Mouse (Mus musculus) forebrain, embryonic 16.5 days (tissue): ENCODE measurements around the gene Gtf2f1. TPM values are rescaled to one million over a fixed set of nuclear protein-coding genes. Genes with fewer than 3 reads are reported as not detected.

Experiments used
- ATAC-seq: fragments of 200-750 bp; cut with Nextera tagmentation; 2 replicates; pipeline ENCODE4 v1.8.0; 2017; ENCODE audit warnings: mild to moderate bottlenecking, moderate library complexity
- H3K27ac ChIP-seq: fragments of 300-500 bp; sonication (generic); 2 replicates; pipeline ENCODE4 v1.5.1; 2014; ENCODE audit warnings: low read length, control low read depth
- H3K27me3 ChIP-seq: fragments of 300-500 bp; sonication (generic); replicated peaks from 2 replicates; pipeline ENCODE4 v1.6.1; 2014; ENCODE audit warnings: low read length; ENCODE audit not compliant: control insufficient read depth, insufficient read depth
- H3K36me3 ChIP-seq: fragments of 300-500 bp; sonication (generic); 2 replicates; pipeline ENCODE4 v1.6.1; 2014; ENCODE audit not compliant: control insufficient read depth, insufficient read depth
- H3K4me1 ChIP-seq: fragments of 300-500 bp; sonication (generic); replicated peaks from 2 replicates; pipeline ENCODE4 v1.6.1; 2014; ENCODE audit warnings: low read length; ENCODE audit not compliant: control insufficient read depth, insufficient read depth
- H3K4me2 ChIP-seq: fragments of 300-500 bp; sonication (generic); 2 replicates; pipeline ENCODE4 v1.6.1; 2014; ENCODE audit warnings: mild to moderate bottlenecking, low read length, control low read depth
- H3K4me3 ChIP-seq: fragments of 300-500 bp; sonication (generic); replicated peaks from 2 replicates; pipeline ENCODE4 v1.5.1; 2014; ENCODE audit warnings: mild to moderate bottlenecking, low read length, control low read depth
- H3K9ac ChIP-seq: fragments of 300-500 bp; sonication (generic); replicated peaks from 2 replicates; pipeline ENCODE4 v1.6.1; 2014; ENCODE audit warnings: low read depth, low read length, control low read depth
- H3K9me3 ChIP-seq: fragments of 300-500 bp; sonication (generic); 2 replicates; pipeline ENCODE4 v1.6.1; 2016; ENCODE audit warnings: low read length; ENCODE audit not compliant: control insufficient read depth
- WGBS: fragments of 180-500 bp; shearing (Covaris S2); extraction: QIAGEN DNeasy Blood & Tissue Kit; methylation state at CpG from one replicate; pipeline ENCODE4 v1.1.7; 2014; 5-methylcytosine and 5-hydroxymethylcytosine counted together
- polyA plus RNA-seq: library from polyadenylated mRNA; unstranded; fragments of >200 nt; fragmentation: Nextera tagmentation; extraction: Ambion mirVana; gene quantifications from 2 replicates; pipeline ENCODE4 v1.2.1, GENCODE M21; 2015

Gtf2f1 gene
- polyA plus RNA-seq, 1 experiment from 2014 or later, result 84.3 TPM

DNA sequence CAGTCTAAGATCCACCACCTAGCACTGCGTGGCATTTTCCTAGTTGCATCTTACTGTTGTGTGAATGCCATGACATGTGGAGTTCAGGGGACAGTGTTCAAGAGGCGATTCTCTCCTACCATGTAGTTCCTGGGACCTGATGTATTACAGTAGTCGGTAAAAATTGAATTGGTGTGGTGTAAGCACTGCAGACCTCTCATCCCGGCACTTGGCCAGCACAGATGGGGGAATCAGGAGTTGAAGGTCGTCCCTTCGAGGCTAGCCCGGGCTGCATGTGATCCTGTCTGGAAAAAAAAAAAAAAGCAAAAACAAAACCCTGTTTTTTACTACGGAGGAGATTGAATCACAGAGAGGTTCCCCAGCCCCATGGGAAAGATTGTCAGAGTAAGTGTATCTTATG, 16.0 kb downstream of the Gtf2f1 start:
- Histone ChIP-seq H3K4me3 (no peak overlapping the region), H3K36me3 (peaks cover 25% of the 10 kb centered on the region)

DNA sequence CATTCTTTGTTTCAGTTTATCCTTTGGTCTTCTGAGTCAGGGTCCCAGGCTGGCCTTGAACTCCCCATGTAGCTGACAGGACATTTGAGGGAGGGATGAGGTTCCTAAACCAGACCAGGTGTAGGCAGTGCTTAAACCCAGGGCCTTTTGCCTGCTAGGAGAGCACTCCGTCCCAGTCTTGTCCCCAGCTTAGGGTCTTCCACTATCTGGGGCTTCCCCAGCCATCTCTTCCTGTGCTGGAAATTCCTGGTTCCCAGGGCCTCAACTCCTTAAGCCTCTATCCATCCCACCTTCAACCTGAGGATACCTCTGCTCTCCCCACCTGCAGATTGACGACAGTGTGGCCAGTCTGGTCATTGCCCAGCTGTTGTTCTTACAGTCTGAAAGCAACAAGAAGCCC, 20.1 kb downstream of the Gtf2f1 start:
- peak overlapping the region; percentile 69 for H3K4me3 ChIP-seq
- 70% methylated on average over 2 of the region's 2 CpGs for WGBS
- H3K4me1 ChIP-seq, result peaks cover 13% of the 10 kb centered on the region
- peak overlapping the region; percentile 90 for H3K4me2 ChIP-seq
- peaks cover 20% of the 10 kb centered on the region for H3K36me3 ChIP-seq
- ATAC-seq, result no peak
- H3K9ac ChIP-seq, result peak overlapping the region; percentile 85
- H3K9me3 ChIP-seq, result no peaks in the 10 kb centered on the region
- no peak overlapping the region for H3K27ac ChIP-seq
- no peaks in the 10 kb centered on the region for H3K27me3 ChIP-seq

More for the DNA sequence above, 16.0 kb downstream of the Gtf2f1 start:
- Histone ChIP-seq H3K9me3 (no peaks in the 10 kb centered on the region), H3K27ac (no peak overlapping the region), H3K27me3 (no peaks in the 10 kb centered on the region), H3K4me1 (peaks cover 18% of the 10 kb centered on the region), H3K4me2 (no peak overlapping the region), H3K9ac (no peak overlapping the region)
- 92% methylated on average over 8 of the region's 8 CpGs for WGBS
- no peak for ATAC-seq

DNA sequence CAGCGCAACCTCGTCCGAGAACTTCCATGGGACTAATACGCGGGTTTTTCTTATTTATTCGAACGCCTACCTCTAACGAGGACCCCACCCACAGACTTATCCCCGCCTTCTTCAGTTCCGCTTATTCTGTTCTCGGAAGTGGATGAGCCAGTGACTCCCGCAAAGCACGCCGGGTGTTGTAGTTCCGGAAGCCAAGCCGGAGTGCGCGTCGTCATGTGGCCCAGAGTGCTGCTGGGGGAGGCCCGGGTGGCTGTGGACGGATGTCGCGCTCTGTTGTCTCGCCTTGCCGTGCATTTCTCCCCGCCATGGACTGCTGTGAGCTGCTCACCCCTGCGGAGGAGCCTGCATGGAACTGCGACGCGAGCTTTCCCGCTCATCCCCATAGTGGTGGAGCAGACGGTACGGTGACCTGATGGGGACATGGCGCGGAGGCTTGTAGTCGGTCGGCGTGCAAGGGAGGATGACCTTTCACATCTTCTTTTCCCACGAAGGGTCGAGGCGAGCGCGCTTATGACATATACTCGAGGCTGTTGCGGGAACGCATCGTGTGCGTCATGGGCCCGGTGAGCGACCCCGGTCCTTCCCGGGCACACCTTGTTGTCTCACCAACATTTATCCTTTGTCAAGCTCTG, 20.9 kb downstream of the Gtf2f1 start, which contains the start of gene Clpp:
TSS of gene Clpp (plus strand) at position 191 of the 632 bp plus-strand sequence.
- Histone ChIP-seq H3K4me1 (peaks cover 13% of the 10 kb centered on the region), H3K4me2 (peak within 1 kb of the TSS; percentile 90), H3K27ac (peak within 1 kb of the TSS; percentile 73), H3K27me3 (no peaks in the 10 kb centered on the region), H3K36me3 (peaks cover 13% of the 10 kb centered on the region), H3K4me3 (peak within 1 kb of the TSS; percentile 69), H3K9ac (peak within 1 kb of the TSS; percentile 85), H3K9me3 (no peaks in the 10 kb centered on the region)
- peak; percentile 98 for ATAC-seq
- under 1% methylated on average over 52 of the region's 52 CpGs for WGBS

DNA sequence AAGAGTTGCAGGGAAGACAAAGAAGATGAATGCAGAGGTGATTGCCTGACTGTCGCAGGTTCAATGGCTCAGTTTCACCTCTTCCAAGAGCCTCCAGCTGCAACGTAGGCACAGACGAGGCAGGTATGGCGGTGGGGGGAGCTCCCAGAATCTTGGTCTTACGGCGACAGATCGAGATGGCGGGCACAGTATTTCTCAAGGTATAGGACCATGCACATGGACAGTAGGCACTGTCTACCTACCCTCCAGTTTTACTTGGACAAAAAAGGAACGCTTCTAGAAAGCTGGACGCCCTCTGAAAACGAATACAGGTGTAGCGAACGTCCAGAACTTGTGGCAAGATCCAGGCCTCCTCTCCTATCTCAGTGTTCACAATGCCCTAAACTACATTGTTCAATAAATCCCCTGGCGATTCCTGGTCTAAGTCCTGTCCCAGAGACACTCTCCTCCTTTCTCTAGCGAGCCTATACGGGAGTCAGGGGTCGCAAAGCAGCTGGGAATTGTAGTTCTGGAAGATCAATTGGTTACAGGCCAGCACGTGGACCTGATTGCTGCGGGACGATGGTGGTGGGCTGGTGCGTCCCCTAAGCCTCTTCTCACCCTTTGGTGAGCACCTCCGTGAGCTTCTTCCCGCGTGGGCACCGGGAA, 21.5 kb downstream of the Gtf2f1 start:
- no peaks in the 10 kb centered on the region for H3K9me3 ChIP-seq
- H3K4me1 ChIP-seq, result peaks cover 13% of the 10 kb centered on the region
- peak overlapping the region; percentile 85 for H3K9ac ChIP-seq
- H3K27me3 ChIP-seq, result no peaks in the 10 kb centered on the region
- WGBS, result 2% methylated on average over 25 of the region's 25 CpGs
- peaks cover 8% of the 10 kb centered on the region; the same call in 1 of the 2 replicates for H3K36me3 ChIP-seq
- peak overlapping the region; percentile 69 for H3K4me3 ChIP-seq
- peak overlapping the region; percentile 90 for H3K4me2 ChIP-seq
- H3K27ac ChIP-seq, result peak overlapping the region; percentile 73
- peak; percentile 93 for ATAC-seq

DNA sequence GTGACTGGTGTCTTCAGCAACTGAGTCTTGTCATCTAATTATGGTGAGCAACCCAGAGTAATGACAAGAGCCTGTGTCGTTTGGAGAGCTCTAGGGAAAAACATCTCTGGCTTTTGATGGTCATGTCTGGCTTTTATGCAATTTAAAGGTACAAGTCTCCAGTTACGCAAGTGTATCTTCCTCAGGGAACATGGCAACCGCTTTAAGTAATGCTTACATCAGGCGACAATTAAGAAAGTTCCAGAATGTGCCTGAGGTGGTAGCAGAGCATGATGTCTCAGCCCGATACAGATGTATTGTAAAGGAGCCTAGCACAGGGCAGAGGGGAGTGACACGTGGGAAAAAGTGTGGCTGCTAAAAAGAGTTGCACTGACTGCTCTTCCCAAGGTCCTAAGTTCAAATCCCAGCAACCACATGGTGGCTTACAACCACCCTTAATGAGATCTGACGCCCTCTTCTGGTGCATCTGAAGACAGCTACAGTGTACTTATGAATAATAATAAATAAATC, 22.1 kb downstream of the Gtf2f1 start:
- WGBS, result 70% methylated on average over 7 of the region's 7 CpGs
- Histone ChIP-seq H3K27ac (peak overlapping the region; percentile 73; the same call in 1 of the 2 replicates), H3K4me2 (peak overlapping the region; percentile 90)

DNA sequence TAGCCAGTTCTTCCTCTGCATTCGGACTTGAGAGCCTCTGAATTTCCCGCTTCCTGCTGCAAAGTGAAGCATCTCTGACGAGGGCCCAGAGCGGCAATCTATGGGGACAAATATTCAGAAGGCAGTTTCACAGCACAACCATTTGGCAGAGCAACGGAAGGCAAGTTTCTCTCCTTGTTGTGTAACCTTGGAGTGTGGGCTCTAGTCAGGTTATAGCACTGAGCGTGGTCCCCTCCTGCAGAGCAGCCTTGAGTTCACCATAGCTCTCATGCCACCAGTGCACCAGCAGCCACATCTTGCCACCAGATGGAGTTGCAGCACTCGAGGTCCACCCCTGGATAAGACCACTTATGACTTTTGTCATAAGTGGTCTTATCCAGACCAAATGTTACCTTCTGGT, 22.6 kb downstream of the Gtf2f1 start:
- Histone ChIP-seq H3K27me3 (no peaks in the 10 kb centered on the region), H3K4me3 (no peak overlapping the region), H3K9me3 (no peaks in the 10 kb centered on the region), H3K36me3 (0 out of 2 replicates have a peak, but pooled peaks cover 6% of the 10 kb centered on the region), H3K9ac (no peak overlapping the region), H3K27ac (no peak overlapping the region), H3K4me1 (peaks cover 13% of the 10 kb centered on the region), H3K4me2 (no peak overlapping the region)
- WGBS, result 86% methylated on average over 7 of the region's 7 CpGs
- no peak for ATAC-seq

More for the DNA sequence above, 22.1 kb downstream of the Gtf2f1 start:
- no peaks in the 10 kb centered on the region for H3K27me3 ChIP-seq
- H3K4me3 ChIP-seq, result peak overlapping the region; percentile 69
- H3K4me1 ChIP-seq, result peaks cover 13% of the 10 kb centered on the region
- no peak for ATAC-seq
- no peaks in the 10 kb centered on the region for H3K9me3 ChIP-seq
- peaks cover 8% of the 10 kb centered on the region; the same call in 1 of the 2 replicates for H3K36me3 ChIP-seq
- peak overlapping the region; percentile 85 for H3K9ac ChIP-seq

DNA sequence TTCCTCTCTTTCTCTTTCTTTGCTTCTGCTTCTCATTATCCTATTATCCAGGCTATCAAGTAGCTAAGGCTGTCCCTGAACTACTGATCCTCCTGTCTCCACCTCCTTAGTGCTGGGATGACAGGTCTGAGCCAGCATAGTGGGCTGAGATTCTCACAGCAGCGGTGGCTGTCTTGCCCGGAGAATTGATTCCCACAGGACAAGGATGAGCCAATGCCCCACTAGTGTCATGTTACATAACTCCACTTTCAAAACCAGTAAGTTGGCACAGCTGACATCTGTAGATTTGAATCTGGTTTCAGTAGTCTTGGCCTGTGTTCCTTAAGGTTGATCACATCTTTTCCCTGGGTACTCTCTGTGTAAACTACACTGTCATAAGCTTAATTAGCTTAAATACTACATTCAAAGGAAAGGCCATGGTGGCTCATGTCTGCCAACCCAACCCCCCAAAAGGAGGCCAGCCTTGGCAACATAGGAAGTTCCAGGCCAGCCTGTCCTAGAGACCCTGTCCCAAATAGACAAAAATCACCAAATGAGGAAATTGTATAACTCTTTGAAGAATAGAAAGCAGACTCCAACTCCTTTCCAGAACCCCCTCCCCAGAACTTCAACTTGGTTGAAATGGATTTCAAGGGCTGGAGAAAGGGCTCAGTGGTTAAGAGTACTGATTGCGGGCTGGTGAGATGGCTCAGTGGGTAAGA, 24.8 kb downstream of the Gtf2f1 start:
- Histone ChIP-seq H3K9ac (no peak overlapping the region), H3K4me3 (no peak overlapping the region), H3K27ac (no peak overlapping the region), H3K36me3 (no peaks in the 10 kb centered on the region), H3K4me1 (peaks cover 9% of the 10 kb centered on the region), H3K4me2 (no peak overlapping the region), H3K27me3 (no peaks in the 10 kb centered on the region), H3K9me3 (no peaks in the 10 kb centered on the region)
- WGBS, result 91% methylated on average over 3 of the region's 3 CpGs
- no peak for ATAC-seq

DNA sequence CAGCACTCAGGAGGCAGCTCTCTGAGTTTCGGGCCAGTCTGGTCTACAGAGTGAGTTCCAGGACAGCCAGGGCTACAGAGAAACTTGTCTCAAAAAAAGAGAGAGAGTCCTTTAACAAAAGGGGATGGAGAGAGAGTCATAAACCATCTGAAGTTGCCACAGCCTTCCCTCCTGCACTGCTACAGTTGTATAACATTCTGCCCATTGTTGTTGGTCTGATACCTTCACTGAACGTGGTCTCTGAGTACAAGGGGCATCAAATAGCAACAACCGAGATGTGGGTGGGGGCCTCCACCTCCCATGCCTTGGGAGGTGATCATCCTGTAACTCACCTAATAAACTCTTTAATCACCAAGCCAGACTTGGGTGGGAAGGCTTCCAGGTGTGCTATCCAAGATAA, 25.4 kb downstream of the Gtf2f1 start:
- Histone ChIP-seq H3K36me3 (no peaks in the 10 kb centered on the region), H3K4me3 (no peak overlapping the region), H3K4me1 (peaks cover 3% of the 10 kb centered on the region), H3K27me3 (no peaks in the 10 kb centered on the region), H3K4me2 (no peak overlapping the region), H3K27ac (no peak overlapping the region), H3K9ac (no peak overlapping the region), H3K9me3 (no peaks in the 10 kb centered on the region)
- ATAC-seq, result no peak
- 78% methylated on average over 3 of the region's 3 CpGs for WGBS

DNA sequence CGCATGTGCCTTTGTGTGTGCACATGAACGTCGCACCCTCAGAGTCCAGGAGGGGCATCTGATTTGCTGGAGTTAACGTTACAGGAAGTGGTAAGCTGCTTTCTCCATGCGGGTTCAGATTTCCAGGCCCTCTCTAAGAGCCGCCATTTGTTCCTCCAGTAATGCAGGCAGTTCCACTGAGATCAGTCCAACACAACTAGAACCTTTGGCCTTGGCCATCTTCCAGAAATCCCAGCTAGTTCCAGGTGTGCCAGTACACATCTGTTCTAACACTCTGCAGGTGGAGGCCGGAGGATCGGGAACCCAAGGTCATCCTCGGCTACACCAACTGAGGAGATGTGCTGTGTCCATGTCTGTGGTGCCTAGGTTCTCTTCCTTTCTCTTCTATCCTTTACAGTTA, 26.2 kb downstream of the Gtf2f1 start:
- H3K9ac ChIP-seq, result no peak overlapping the region
- H3K4me3 ChIP-seq, result no peak overlapping the region
- H3K4me2 ChIP-seq, result no peak overlapping the region
- H3K9me3 ChIP-seq, result no peaks in the 10 kb centered on the region
- peaks cover 3% of the 10 kb centered on the region; the same call in 1 of the 2 replicates for H3K4me1 ChIP-seq
- WGBS, result 84% methylated on average over 9 of the region's 9 CpGs
- no peaks in the 10 kb centered on the region for H3K27me3 ChIP-seq
- no peaks in the 10 kb centered on the region for H3K36me3 ChIP-seq
- ATAC-seq, result no peak
- no peak overlapping the region for H3K27ac ChIP-seq
